Mouse (Mus musculus) heart, embryonic 13.5 days (tissue): Measurements from ENCODE around the gene Ckb. TPM values are rescaled to one million over a fixed set of nuclear protein-coding genes. Genes with fewer than 3 reads are reported as not detected.

ENCODE experiments used
- ATAC-seq: fragments of 200-750 bp; cut with Nextera tagmentation; 2 replicates; pipeline ENCODE4 v1.8.0; 2017; ENCODE audit warnings: moderate TSS enrichment; ENCODE audit not compliant: insufficient number of reproducible peaks, low FRiP score, low TSS enrichment; ENCODE audit errors: extremely low read depth
- H3K27ac ChIP-seq: fragments of 300-500 bp; sonication (generic); replicated peaks from 2 replicates; pipeline ENCODE4 v1.5.1; 2015; ENCODE audit warnings: moderate library complexity, mild to moderate bottlenecking, inconsistent platforms
- H3K27me3 ChIP-seq: fragments of 300-500 bp; sonication (generic); replicated peaks from 2 replicates; pipeline ENCODE4 v1.6.1; 2015; ENCODE audit warnings: mild to moderate bottlenecking, inconsistent platforms
- H3K36me3 ChIP-seq: fragments of 300-500 bp; sonication (generic); 2 replicates; pipeline ENCODE4 v1.6.1; 2015; ENCODE audit warnings: mild to moderate bottlenecking, inconsistent platforms
- H3K4me1 ChIP-seq: fragments of 300-500 bp; sonication (generic); 2 replicates; pipeline ENCODE4 v1.6.1; 2015; ENCODE audit warnings: inconsistent platforms
- H3K4me2 ChIP-seq: fragments of 300-500 bp; sonication (generic); 2 replicates; pipeline ENCODE4 v1.6.1; 2015; ENCODE audit warnings: inconsistent platforms, mild to moderate bottlenecking, moderate library complexity
- H3K4me3 ChIP-seq: fragments of 300-500 bp; sonication (generic); 2 replicates; pipeline ENCODE4 v1.5.1; 2015; ENCODE audit warnings: moderate library complexity, mild to moderate bottlenecking, inconsistent platforms
- H3K9ac ChIP-seq: fragments of 300-500 bp; sonication (generic); 2 replicates; pipeline ENCODE4 v1.6.1; 2015; ENCODE audit warnings: inconsistent platforms, mild to moderate bottlenecking, moderate library complexity
- H3K9me3 ChIP-seq: fragments of 300-500 bp; sonication (generic); 2 replicates; pipeline ENCODE4 v1.6.1; 2016; ENCODE audit warnings: inconsistent platforms
- WGBS: fragments of 180-500 bp; shearing (Covaris S2); methylation state at CpG from one replicate; pipeline ENCODE4 v1.1.7; 2015; ENCODE audit warnings: mixed read lengths; 5-methylcytosine and 5-hydroxymethylcytosine counted together
- polyA plus RNA-seq: library from polyadenylated mRNA; unstranded; fragments of >200 nt; fragmentation: Nextera tagmentation; extraction: Ambion mirVana; gene quantifications from 2 replicates; pipeline ENCODE4 v1.2.1, GENCODE M21; 2015

Gene Ckb
- polyA plus RNA-seq, 1 experiment from 2014 or later, result 279 TPM

- Histone ChIP-seq H3K27ac (no peak overlapping the region), H3K9ac (no peak overlapping the region), H3K4me2 (no peak overlapping the region), H3K4me1 (no peaks in the 10 kb centered on the region), H3K9me3 (no peaks in the 10 kb centered on the region), H3K4me3 (no peak overlapping the region), H3K27me3 (no peaks in the 10 kb centered on the region), H3K36me3 (peaks cover 89% of the 10 kb centered on the region)
- no peak for ATAC-seq
- 75% methylated on average over 3 of the region's 3 CpGs for WGBS
Measured at GRCm38 (mm10) chr12:111652953-111653352, 19.2 kb downstream of the Ckb start.

GRCm38 (mm10) chr12:111648061-111648645 lies 24.0 kb downstream of the Ckb start:
- H3K36me3 ChIP-seq, result peaks cover 94% of the 10 kb centered on the region
- H3K27ac ChIP-seq, result no peak overlapping the region
- no peak overlapping the region for H3K4me3 ChIP-seq
- H3K9ac ChIP-seq, result no peak overlapping the region
- no peaks in the 10 kb centered on the region for H3K4me1 ChIP-seq
- H3K4me2 ChIP-seq, result no peak overlapping the region
- H3K27me3 ChIP-seq, result no peaks in the 10 kb centered on the region
- ATAC-seq, result no peak
- WGBS, result 54% methylated on average over 6 of the region's 6 CpGs
- no peaks in the 10 kb centered on the region for H3K9me3 ChIP-seq

Other genes with a start within 250 kb of the Ckb start
- 6.0 and 10.6 TPM in 2 replicates for gene Tnfaip2, start 229.9 kb downstream of the Ckb start, polyA plus RNA-seq
- gene Gm266, start 186.5 kb downstream of the Ckb start, polyA plus RNA-seq, result 2.1 and 2.5 TPM in 2 replicates
- 389 and 441 TPM in 2 replicates for gene Eif5, start 134.3 kb downstream of the Ckb start, polyA plus RNA-seq
- 25.7 and 28.0 TPM in 2 replicates for gene Mark3, start 97.8 kb downstream of the Ckb start, polyA plus RNA-seq
- 7.8 and 8.3 TPM in 2 replicates for gene Trmt61a, start 5.8 kb upstream of the Ckb start, polyA plus RNA-seq
- 35.4 and 41.6 TPM in 2 replicates for gene Bag5, start 40.9 kb upstream of the Ckb start, polyA plus RNA-seq
- gene Apopt1, start 40.9 kb upstream of the Ckb start, polyA plus RNA-seq, result 41.0 and 45.5 TPM in 2 replicates
- gene Klc1, start 86.5 kb upstream of the Ckb start, polyA plus RNA-seq, result 95.2 and 103 TPM in 2 replicates
- 6.0 and 7.0 TPM in 2 replicates for gene Xrcc3, start 141.5 kb upstream of the Ckb start, polyA plus RNA-seq
- gene Zfyve21, start 141.8 kb upstream of the Ckb start, polyA plus RNA-seq, result 74.6 and 85.2 TPM in 2 replicates
- 12.4 and 12.5 TPM in 2 replicates for gene Ppp1r13b, start 235.8 kb upstream of the Ckb start, polyA plus RNA-seq